Mouse (Mus musculus): ENCODE data around the gene Vmn1r66.
"Not testable (repeated sequence)": the region's sequence is repeated elsewhere in the genome, so short reads cannot be mapped to it uniquely, and the experiment has no call there.

The Vmn1r66 gene

GRCm38 (mm10) chr7:10277906-10278305 is at the start of gene Vmn1r66:
Vmn1r66 (minus strand) TSS chr7:10278006.
- no peak for DNase-seq (ENCODE audit: low read depth, low spot score)

DNA sequence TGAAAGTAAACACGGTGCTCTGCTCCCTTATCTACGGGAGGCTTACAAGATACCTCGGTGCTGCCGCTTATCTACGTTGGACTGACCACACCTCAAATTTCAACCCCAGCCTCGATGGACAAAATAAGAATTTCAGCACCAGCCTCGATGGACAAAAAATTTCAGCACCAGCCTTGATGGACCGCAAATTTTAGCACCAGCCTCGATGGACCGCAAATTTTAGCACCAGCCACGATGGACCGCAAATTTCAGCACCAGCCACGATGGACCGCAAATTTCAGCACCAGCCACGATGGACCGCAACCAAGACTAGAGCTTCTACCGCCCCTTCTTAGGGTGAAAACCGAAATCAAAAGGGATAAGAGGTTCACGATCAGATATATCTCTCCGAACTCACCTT is 47.7 kb upstream of the Vmn1r66 start:
- DNase-seq (ENCODE audit: low read depth, low spot score): not testable (repeated sequence)

DNA sequence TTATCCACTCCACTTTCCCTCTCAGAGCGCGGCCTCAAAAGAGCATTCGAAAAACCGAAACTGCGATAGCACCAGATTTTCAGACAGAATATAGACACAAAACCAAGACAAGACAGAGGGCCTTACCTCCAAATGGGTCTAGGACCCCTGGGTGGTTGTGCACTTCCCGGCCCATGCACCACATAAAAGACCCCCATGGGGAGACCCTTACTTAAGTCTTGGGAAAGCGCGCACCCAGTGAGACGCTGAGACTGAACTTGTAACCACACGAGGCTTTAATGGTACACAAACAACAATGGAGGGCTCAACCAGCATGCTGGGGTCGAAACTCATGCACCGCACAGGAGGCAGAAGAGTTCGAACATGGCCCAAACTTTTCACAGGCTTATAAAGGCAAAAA is 25.7 kb downstream of the Vmn1r66 start:
- no peak for DNase-seq (ENCODE audit: low read depth, low spot score)

DNA sequence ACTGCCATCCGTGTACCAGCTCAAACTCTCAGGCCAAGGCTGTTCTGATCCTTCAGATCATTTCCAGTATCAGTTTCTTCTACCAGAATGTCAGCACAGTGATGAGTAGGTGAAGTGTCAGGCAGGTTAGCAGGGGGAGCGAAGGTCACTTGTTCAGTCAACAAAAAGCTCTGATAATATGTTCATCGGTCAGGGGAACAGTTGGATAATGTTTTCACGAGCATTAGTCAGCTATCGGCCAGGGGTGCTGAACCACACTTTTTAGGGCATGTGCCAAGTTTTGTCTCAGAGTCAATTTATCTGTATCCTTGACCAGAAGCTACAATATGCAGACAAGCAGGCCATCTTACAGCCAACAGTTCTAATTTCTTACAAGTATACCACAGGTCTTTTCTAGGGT is 28.7 kb downstream of the Vmn1r66 start:
- no peak for DNase-seq (ENCODE audit: low read depth, low spot score)

Measured in telencephalon, adult 2 months (tissue).